ENCODE assay signal across 15 mouse cellular contexts in genomic region chr6:117379904-117380303, GRCm38 (mm10).
DNase-seq lines count a peak whose midpoint lies in the region.
"Had no signal": no experiment of that assay in that cellular context is flagged by ENCODE, and none has a peak within 500 bp of the region (broad histone marks: within the 10 kb centered on the region; RNA-seq: fewer than 3 reads in every experiment).

No protein-coding gene starts in this region.

- intact Hi-C loops in heart, postnatal 10 days (cut with DNase I), result no loop called here
- intact Hi-C loops in heart, postnatal 36 days (cut with DNase I), result no loop called here

- peak; percentile 2 to 7 for DNase-seq in adrenal gland, postnatal 36 days
- DNase-seq in adrenal gland, postnatal 4 days (ENCODE audit: low spot score in 2 of 2), result no peak
- DNase-seq in heart, postnatal 10 days, result peak; percentile 31 to 35
- no peak for DNase-seq in heart, postnatal 36 days
- DNase-seq in NIH3T3 (ENCODE audit: low read depth), result peak; percentile 81
- peak; percentile 31 for DNase-seq in urinary bladder, postnatal 25 days (ENCODE audit: low spot score)
- no peak for DNase-seq in retina, postnatal 1 day
- no peak for DNase-seq in cerebellum, postnatal 14 days
- DNase-seq: adrenal gland, postnatal 10 days; cerebellum, adult 2 months; heart, adult 2 months; liver, postnatal 0 days; lung, postnatal 10 days; spleen, adult 18-20 months; thymus, adult 18-20 months had no signal

Comparison
In these comparisons a context has a peak if more than half of its experiments do, and no peak if none do; other contexts are left out.
1. DNase-seq: peak in adrenal gland, postnatal 36 days (2 of 2), heart, postnatal 10 days (2 of 2), NIH3T3 (single experiment) and urinary bladder, postnatal 25 days (single experiment); none in adrenal gland, postnatal 4 days (0 of 2), heart, postnatal 36 days (0 of 2), retina, postnatal 1 day (single experiment) and cerebellum, postnatal 14 days (0 of 2).